Mouse (Mus musculus): Measurements from ENCODE around the gene Arhgap5. TPM values are rescaled to one million over a fixed set of nuclear protein-coding genes. Genes with fewer than 3 reads are reported as not detected.
A peak's percentile ranks its signal among the peaks of the same experiment; 100 is the strongest.
"Not testable (repeated sequence)": the region's sequence is repeated elsewhere in the genome, so short reads cannot be mapped to it uniquely, and the experiment has no call there.

The Arhgap5 gene
- polyA plus RNA-seq, 1 experiment from 2014 or later: 40.0 TPM

DNA sequence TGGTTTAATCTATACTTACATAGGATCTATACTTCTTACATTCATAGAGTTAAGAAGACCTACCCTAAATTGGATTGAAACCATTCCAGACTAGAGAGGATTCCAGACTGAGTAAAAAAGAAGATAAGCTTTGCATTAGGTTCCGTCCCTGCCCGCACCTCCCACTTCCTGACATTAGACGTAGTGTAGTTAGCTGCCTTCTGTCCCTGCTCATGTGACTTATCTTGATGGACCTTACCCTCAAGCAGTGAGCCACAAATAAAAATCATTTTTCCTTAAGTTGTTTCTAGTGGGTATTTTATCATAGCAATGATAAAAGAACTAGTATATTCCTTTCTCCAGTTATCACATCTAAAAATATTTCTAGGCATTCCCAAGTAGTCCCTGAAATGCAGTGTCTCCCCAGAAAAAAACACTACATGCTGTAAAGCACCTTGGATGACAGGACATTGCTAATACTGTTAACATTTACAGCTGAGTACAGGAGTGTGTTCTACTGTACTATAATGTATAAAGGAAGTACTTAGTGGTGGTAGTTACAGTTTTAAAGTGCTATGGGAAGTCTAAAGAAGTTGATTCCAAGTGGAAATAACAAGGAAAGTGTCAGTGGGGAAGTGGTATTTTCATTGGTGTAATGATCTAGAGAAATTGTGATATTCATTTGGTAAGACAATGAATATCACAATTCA, 51.6 kb downstream of the Arhgap5 start:
- WGBS: 50% methylated on average over 3 of the region's 3 CpGs
- Histone ChIP-seq H3K4me2 (no peak overlapping the region), H3K4me3 (replicated peaks) (no peak overlapping the region), H3K9ac (no peak overlapping the region), H3K27ac (no peak overlapping the region), H3K36me3 (no peaks in the 10 kb centered on the region), H3K4me1 (no peaks in the 10 kb centered on the region), H3K27me3 (replicated peaks) (no peaks in the 10 kb centered on the region), H3K9me3 (no peaks in the 10 kb centered on the region)
- no peak for ATAC-seq (ENCODE audit: insufficient read depth, low FRiP score, low read depth)

DNA sequence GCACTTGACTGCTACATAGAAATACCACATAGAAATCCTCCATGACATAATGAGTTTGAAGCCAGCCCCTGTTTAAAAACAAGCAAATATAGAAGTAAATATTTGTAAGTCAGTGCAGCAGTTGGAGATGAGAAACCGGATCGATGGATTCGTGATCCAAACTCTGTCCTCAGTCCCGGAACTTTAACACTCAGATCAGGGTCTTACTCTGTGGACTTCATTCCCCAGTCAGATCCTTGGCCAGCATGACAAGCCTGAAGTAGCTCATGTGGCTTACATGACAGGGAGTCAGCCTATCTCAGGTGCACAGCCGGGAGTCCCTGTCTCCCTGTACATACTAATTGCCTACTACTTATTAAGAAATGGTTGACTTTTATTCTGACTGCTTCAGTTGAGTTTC, 61.9 kb downstream of the Arhgap5 start:
- no peak overlapping the region for H3K4me3 ChIP-seq (replicated peaks)
- H3K27ac ChIP-seq: no peak overlapping the region
- ATAC-seq (ENCODE audit: insufficient read depth, low FRiP score, low read depth): no peak
- H3K9ac ChIP-seq: no peak overlapping the region
- H3K4me2 ChIP-seq: no peak overlapping the region
- H3K27me3 ChIP-seq (replicated peaks): no peaks in the 10 kb centered on the region
- 0 out of 2 replicates have a peak, but pooled peaks cover 3% of the 10 kb centered on the region for H3K36me3 ChIP-seq
- H3K4me1 ChIP-seq: no peaks in the 10 kb centered on the region
- H3K9me3 ChIP-seq: no peaks in the 10 kb centered on the region
- WGBS: 88% methylated on average over 5 of the region's 5 CpGs

DNA sequence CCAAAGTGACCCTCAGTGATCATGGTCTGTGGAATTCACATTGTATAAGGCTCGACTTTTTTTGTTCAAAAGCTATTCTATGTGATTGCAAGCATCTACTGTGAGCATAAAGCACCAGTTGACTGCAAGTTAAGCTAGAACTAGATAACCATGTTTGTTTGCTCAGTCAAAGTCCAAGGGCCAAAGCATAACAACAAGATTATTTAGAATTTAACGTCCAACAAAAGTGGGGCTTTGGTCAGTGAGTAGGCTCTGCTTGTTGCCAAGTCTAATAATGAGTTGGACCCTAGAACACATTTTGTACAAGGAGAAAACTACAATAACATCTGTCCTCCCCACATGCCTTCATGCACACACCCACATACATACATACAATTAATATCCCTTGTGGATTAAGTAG, 69.6 kb downstream of the Arhgap5 start:
- Histone ChIP-seq H3K9me3 (no peaks in the 10 kb centered on the region), H3K4me1 (no peaks in the 10 kb centered on the region), H3K4me2 (no peak overlapping the region), H3K36me3 (no peaks in the 10 kb centered on the region), H3K27me3 (replicated peaks) (no peaks in the 10 kb centered on the region), H3K27ac (no peak overlapping the region), H3K4me3 (replicated peaks) (no peak overlapping the region), H3K9ac (no peak overlapping the region)
- WGBS: 81% methylated on average over 2 of the region's 2 CpGs
- ATAC-seq (ENCODE audit: insufficient read depth, low FRiP score, low read depth): no peak

DNA sequence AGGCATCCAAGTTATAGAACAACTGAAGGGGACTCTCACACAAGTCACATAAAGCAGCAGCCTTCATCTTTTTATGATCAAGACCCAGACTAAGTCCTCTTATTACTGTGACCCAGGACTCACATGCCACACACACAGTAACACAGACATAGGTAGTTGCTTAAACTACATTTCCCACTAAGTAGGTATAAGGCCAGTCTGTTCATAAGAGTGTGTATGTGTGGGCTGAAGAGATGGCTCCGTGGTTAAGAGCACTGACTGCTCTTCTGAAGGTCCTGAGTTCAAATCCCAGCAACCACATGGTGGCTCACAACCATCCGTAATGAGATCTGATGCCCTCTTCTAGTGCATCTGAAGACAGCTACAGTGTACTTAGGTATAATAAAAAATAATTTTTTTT, 82.7 kb downstream of the Arhgap5 start:
- not testable (repeated sequence) for H3K36me3 ChIP-seq; H3K27me3 ChIP-seq (replicated peaks); H3K4me2 ChIP-seq; H3K4me1 ChIP-seq; H3K9me3 ChIP-seq; H3K4me3 ChIP-seq (replicated peaks); H3K27ac ChIP-seq; ATAC-seq (ENCODE audit: insufficient read depth, low FRiP score, low read depth); H3K9ac ChIP-seq
- WGBS: 69% methylated on average over 2 of the region's 2 CpGs

DNA sequence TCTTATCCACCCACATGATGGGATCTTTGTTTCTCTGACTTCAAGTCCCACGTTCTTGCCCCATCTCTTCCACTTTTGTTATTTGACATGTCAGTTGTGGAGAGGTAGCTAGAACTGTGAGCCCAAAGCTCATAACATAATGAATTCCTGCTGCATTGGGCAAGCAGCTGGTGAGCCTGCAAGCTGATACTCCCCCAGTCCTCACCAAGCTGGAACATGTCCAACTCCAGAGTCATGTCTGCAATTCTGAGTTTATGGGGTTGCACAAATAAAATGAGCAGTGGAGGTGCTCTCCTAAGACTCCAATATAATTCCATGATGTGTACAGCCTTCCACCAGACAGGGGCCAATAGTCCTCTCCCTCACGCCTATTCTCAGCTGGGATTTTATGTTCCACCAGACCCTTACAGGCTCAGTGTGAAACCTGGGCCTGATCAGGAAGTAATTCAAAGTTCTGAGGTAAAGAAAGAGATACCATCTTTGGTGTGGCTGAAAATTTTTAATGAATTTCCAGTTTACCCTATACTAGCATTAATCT, 83.8 kb downstream of the Arhgap5 start:
- 72% methylated on average over 2 of the region's 2 CpGs for WGBS

DNA sequence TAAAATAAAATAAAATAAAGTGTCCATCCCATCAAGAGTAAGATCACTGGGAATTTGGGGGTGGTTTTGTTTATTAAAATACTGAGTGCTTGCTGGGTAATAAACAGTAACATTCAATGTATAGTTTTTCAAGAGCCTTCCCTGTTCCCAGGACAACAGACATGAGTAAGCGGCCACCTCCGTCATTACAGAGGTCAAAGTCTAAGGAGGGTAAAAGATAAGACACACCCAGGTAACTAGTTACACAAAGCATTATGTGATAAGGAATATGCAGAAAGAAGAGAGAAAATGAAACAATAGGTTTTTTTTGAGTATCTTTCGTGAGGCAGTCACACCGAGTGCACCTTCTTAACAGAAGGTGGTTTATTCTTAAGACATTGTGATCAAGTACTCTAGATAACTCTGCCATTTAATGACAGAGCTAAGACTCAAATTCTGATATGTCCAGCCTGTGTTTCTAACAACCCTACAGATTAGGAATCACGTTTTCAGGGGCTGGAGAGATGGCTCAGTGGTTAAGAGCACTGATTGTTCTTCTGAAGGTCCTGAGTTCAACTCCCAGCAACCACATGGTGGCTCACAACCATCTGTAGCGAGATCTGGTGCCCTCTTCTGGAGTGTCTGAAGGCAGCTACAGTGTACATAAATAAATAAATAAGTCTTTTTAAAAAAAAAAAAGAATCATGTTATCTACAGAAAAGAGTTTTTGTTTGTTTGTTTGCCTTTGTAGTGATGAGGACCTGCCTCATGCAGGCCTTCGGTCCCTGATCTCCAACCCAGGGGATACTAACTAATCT, 91.8 kb downstream of the Arhgap5 start:
- Histone ChIP-seq H3K9ac (no peak overlapping the region), H3K4me1 (no peaks in the 10 kb centered on the region), H3K4me2 (no peak overlapping the region), H3K36me3 (no peaks in the 10 kb centered on the region), H3K9me3 (no peaks in the 10 kb centered on the region), H3K4me3 (replicated peaks) (no peak overlapping the region), H3K27ac (no peak overlapping the region), H3K27me3 (replicated peaks) (no peaks in the 10 kb centered on the region)
- peak; percentile 66 for ATAC-seq (ENCODE audit: insufficient read depth, low FRiP score, low read depth)
- 69% methylated on average over 7 of the region's 7 CpGs for WGBS

More for the DNA sequence above, 83.8 kb downstream of the Arhgap5 start:
- Histone ChIP-seq H3K9me3 (no peaks in the 10 kb centered on the region), H3K36me3 (no peaks in the 10 kb centered on the region), H3K9ac (no peak overlapping the region), H3K27ac (no peak overlapping the region), H3K4me2 (no peak overlapping the region), H3K4me1 (no peaks in the 10 kb centered on the region), H3K27me3 (replicated peaks) (no peaks in the 10 kb centered on the region), H3K4me3 (replicated peaks) (no peak overlapping the region)
- no peak for ATAC-seq (ENCODE audit: insufficient read depth, low FRiP score, low read depth)

DNA sequence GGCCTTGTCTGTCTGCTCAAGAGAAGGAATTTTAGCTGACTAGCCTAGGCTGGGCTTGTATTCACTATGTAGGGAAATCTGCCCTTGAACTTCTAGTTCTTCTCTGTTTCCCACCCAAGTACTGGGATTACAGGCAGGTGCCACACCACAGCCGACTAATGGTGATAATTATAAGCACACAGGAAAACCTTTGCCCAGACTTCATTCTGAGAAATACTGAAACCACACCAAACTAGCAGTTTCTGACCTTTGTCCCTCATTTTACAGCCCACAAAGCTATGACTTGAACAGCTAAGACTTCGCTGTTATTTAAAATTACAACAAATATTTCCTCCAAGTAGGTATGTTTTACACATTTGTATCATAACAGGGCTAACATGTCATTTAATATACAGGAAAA, 98.7 kb downstream of the Arhgap5 start:
- H3K27me3 ChIP-seq (replicated peaks): no peaks in the 10 kb centered on the region
- peak overlapping the region; percentile 77 for H3K4me3 ChIP-seq (replicated peaks)
- no peak for ATAC-seq (ENCODE audit: insufficient read depth, low FRiP score, low read depth)
- H3K27ac ChIP-seq: peak overlapping the region; percentile 94
- no peaks in the 10 kb centered on the region for H3K36me3 ChIP-seq
- no peaks in the 10 kb centered on the region for H3K4me1 ChIP-seq
- peak overlapping the region; percentile 59 for H3K4me2 ChIP-seq
- WGBS: 22% methylated on average over 2 of the region's 2 CpGs
- H3K9me3 ChIP-seq: no peaks in the 10 kb centered on the region
- H3K9ac ChIP-seq: no peak overlapping the region

DNA sequence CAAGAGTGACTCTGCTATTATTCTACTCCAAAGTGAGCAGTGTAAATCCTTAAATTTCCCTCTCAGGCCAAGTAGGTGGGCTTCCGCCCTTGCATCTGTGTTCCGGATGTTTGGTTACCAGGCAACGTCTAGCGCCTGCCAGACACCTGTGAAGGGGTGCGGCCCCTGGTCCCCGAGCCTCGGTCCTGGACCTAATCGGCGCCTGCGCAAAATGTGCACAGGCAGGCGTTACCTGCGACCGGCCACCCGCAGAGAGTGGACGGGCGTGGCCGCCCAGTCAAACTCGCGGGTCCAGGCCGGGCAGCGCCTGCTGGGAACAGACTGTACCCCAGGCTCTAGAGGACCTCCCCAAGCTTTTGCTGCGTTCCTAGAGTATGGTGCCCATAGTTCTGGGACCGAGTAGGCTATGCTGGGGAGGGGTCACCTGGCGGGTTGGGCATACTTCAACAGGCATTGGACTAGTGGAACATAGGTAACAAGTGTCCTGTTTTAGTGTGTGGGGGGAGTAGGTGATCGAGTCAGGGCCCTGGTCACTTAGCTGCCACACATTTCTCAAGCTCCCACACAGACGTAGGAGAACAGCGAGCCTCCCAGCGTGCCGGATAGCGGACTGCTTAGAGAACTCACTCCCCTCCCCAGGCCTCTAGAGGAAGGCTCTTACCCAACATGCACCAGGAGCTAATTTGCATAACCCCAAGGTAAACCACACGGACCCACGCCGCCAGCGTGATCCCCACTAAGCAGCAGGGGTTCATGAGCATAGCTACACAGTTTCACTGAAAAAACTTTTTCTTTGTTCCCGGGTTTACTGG, 99.3 kb downstream of the Arhgap5 start:
- WGBS: under 1% methylated on average over 35 of the region's 35 CpGs
- ATAC-seq (ENCODE audit: insufficient read depth, low FRiP score, low read depth): peak; percentile 83
- peak overlapping the region; percentile 77 for H3K4me3 ChIP-seq (replicated peaks)

DNA sequence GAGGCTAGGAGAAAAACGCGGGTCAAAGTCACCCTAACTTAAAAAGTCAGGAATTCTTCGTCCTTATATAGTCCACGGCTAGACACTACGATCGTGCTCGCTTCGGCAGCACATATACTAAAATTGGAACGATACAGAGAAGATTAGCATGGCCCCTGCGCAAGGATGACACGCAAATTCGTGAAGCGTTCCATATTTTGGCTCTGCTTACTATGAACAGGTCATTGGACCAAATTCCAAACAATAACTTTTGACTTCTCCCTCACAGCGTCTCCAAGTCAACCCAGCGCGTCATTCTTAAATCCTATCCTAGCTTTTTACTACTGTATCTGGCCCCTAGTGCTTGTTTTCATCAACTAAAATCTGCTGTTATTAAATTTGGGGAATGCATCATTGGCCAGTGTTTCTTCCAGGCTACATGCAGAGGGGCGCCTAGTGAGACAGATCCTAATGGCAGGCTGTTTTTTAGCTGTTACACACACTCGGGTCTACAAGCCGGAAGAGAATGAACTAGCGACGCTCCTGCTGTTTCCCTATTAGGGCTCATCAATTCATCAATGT, 100.0 kb downstream of the Arhgap5 start:
- H3K36me3 ChIP-seq: no peaks in the 10 kb centered on the region
- WGBS: under 1% methylated on average over 21 of the region's 21 CpGs
- H3K4me1 ChIP-seq: no peaks in the 10 kb centered on the region
- peak overlapping the region; percentile 60; the same call in 1 of the 2 replicates for H3K9ac ChIP-seq
- H3K9me3 ChIP-seq: no peaks in the 10 kb centered on the region
- peak overlapping the region; percentile 77 for H3K4me3 ChIP-seq (replicated peaks)
- H3K27me3 ChIP-seq (replicated peaks): no peaks in the 10 kb centered on the region
- peak overlapping the region; percentile 59 for H3K4me2 ChIP-seq
- H3K27ac ChIP-seq: peak overlapping the region; percentile 94
- ATAC-seq (ENCODE audit: insufficient read depth, low FRiP score, low read depth): peak; percentile 77

More for the DNA sequence above, 99.3 kb downstream of the Arhgap5 start:
- peak overlapping the region; percentile 60; the same call in 1 of the 2 replicates for H3K9ac ChIP-seq
- H3K27ac ChIP-seq: peak overlapping the region; percentile 94
- peak overlapping the region; percentile 59 for H3K4me2 ChIP-seq
- no peaks in the 10 kb centered on the region for H3K36me3 ChIP-seq
- no peaks in the 10 kb centered on the region for H3K9me3 ChIP-seq
- H3K27me3 ChIP-seq (replicated peaks): no peaks in the 10 kb centered on the region
- H3K4me1 ChIP-seq: no peaks in the 10 kb centered on the region

DNA sequence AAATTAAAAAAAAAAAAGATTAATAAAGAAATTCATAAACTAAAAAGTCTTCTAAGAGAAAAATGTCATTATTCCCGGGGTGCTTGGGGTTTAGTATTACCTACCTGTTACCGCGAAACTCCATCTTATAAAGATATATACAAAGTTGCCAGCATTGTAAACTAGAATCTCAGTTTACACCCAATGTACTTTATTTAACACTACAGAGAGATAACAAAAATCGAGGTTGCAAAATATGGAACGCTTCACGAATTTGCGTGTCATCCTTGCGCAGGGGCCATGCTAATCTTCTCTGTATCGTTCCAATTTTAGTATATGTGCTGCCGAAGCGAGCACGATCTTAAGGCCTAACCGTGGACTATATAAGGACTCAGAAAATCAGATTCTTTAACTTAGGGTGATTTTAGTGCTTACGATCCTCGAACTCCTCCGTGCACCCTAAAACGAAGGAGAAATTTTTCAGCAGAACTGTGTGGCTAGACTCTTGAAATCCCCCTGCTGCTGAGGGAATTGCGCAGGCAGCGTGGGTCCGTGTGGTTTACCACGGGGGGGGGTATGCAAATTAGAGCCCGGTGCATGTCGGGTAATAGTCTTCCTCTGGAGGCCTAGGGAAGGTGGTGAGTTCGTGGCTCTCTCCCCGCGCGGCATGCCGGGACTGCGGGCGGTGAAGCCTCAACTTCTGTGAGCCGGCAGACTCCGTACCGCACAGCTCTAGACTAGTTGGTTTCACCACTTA, 100.7 kb downstream of the Arhgap5 start:
- Histone ChIP-seq H3K4me2 (peak overlapping the region; percentile 59), H3K4me3 (replicated peaks) (peak overlapping the region; percentile 77), H3K9ac (peak overlapping the region; percentile 63; the same call in 1 of the 2 replicates), H3K27ac (peak overlapping the region; percentile 94), H3K4me1 (no peaks in the 10 kb centered on the region), H3K36me3 (no peaks in the 10 kb centered on the region), H3K27me3 (replicated peaks) (no peaks in the 10 kb centered on the region), H3K9me3 (no peaks in the 10 kb centered on the region)
- ATAC-seq (ENCODE audit: insufficient read depth, low FRiP score, low read depth): peak; percentile 87
- under 1% methylated on average over 33 of the region's 33 CpGs for WGBS
